Mouse (Mus musculus): ENCODE data around the gene Slc44a4. TPM values are rescaled to one million over a fixed set of nuclear protein-coding genes. Genes with fewer than 3 reads are reported as not detected.
"Not testable (repeated sequence)": the region's sequence is repeated elsewhere in the genome, so short reads cannot be mapped to it uniquely, and the experiment has no call there.

Slc44a4 gene
- polyA plus RNA-seq, 1 experiment from 2014 or later, result not detected

DNA sequence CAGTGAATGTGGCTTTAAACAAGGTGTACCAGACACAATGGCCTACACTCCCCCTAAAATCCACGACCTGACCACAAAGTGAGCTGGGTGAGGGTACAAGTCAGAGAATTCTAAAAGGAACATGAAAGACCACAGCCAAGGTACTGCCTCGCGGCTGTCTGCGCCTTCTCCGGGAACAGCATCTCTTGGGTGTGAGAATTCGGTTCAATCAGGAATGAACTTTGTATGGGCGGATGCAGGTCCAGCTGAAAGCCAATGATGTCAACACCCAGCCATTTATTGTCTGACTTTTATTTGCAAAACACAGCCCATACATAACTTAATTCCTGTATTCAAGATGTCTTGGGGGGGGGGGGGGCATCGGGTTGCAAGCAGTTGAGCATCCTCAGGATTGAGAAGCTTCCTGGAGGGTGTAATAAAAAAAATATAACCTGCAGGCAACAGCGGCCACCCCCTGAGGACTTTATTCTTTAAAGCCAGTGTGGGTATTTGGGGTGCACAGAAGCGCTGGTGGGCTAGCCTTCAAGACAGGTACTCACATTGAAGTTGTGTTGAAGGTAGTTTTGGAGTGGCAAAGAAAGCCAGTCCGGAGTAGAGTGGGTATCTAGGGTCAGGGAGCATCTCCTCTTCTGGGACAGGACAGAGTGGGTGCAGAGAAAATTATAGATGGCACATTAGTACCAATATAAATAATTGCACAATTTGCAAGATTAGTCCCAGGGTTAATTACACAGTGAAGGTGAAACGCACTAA, 21.0 kb upstream of the Slc44a4 start:
- Histone ChIP-seq H3K9me3 (replicated peaks) (no peaks in the 10 kb centered on the region), H3K36me3 (ENCODE audit: poor library complexity, severe bottlenecking) (peaks cover 12% of the 10 kb centered on the region), H3K27ac (peak overlapping the region; percentile 91), H3K4me1 (peaks cover 37% of the 10 kb centered on the region), H3K4me2 (peak overlapping the region; percentile 82), H3K27me3 (no peaks in the 10 kb centered on the region), H3K9ac (peak overlapping the region; percentile 70; the same call in 1 of the 2 replicates), H3K4me3 (peak overlapping the region; percentile 79)
- WGBS, result 69% methylated on average over 12 of the region's 12 CpGs
- no peak for ATAC-seq

DNA sequence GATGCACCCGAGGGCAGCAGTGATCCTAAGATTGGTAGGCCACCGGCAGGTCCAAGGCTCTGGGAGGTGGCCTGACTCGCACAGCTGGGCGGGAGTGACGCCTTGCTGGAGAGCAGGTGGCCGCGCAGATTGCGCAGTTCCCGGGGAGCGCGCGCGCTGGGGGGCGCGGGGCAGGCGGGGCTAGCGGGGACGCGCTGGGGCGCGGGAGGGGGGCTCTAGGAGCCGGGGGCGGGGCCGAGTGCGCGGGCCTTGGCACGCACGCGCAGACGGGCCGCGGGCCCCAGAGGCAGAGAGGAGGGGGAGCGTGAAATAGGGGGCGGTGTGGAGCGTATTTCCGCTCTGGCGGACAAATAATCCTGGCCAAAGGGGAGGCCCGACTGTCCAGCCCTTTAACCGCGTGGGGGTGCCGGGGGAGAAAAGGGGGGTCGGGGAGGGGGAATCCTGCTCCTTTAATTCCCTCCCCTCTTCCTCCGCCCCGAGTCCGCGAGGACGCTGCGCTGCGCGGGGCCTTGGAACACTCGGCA, 20.1 kb upstream of the Slc44a4 start:
- Histone ChIP-seq H3K4me1 (peaks cover 37% of the 10 kb centered on the region), H3K9me3 (replicated peaks) (no peaks in the 10 kb centered on the region), H3K9ac (peak overlapping the region; percentile 96), H3K36me3 (ENCODE audit: poor library complexity, severe bottlenecking) (peaks cover 12% of the 10 kb centered on the region), H3K27ac (peak overlapping the region; percentile 91), H3K4me2 (peak overlapping the region; percentile 82), H3K27me3 (no peaks in the 10 kb centered on the region), H3K4me3 (peak overlapping the region; percentile 79)
- ATAC-seq, result peak; percentile 87
- 0% methylated on average over 24 of the region's 51 CpGs for WGBS

DNA sequence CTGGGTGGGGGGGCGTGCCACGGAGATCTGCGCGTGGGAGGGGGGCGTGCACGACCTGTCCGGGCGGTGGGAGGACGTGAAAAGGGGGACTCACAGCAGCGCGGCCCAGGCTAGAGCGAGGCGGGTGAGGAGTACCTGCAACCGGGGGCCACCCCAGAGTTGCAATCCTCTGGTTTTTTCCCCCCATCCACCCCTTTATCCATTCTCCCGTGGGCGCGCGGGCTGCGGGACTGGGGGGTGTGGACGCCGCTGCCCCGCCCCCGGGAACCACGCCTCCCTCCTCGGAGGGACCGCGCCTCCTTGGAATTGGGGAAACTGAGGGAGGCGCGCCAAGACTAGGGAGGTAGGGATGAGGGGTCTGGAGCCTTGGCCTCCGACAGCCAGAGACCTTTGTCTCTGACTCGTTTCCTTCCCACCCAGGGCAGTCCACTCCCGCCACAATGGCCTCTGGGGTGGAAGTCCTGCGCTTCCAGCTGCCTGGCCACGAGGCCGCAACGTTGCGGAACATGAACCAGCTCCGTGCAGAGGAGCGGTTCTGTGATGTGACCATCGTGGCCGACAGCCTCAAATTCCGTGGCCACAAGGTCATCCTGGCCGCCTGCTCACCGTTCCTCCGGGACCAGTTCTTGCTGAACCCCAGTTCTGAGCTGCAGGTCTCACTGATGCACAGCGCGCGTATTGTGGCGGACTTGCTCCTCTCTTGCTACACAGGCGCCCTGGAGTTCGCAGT, 19.3 kb upstream of the Slc44a4 start:
- WGBS, result 6% methylated on average over 44 of the region's 51 CpGs
- no peaks in the 10 kb centered on the region for H3K9me3 ChIP-seq (replicated peaks)
- H3K9ac ChIP-seq, result peak overlapping the region; percentile 96
- peak overlapping the region; percentile 79 for H3K4me3 ChIP-seq
- peak; percentile 34 for ATAC-seq
- peak overlapping the region; percentile 82 for H3K4me2 ChIP-seq
- peaks cover 42% of the 10 kb centered on the region for H3K4me1 ChIP-seq
- no peaks in the 10 kb centered on the region for H3K27me3 ChIP-seq
- peaks cover 12% of the 10 kb centered on the region for H3K36me3 ChIP-seq (ENCODE audit: poor library complexity, severe bottlenecking)
- peak overlapping the region; percentile 91 for H3K27ac ChIP-seq

DNA sequence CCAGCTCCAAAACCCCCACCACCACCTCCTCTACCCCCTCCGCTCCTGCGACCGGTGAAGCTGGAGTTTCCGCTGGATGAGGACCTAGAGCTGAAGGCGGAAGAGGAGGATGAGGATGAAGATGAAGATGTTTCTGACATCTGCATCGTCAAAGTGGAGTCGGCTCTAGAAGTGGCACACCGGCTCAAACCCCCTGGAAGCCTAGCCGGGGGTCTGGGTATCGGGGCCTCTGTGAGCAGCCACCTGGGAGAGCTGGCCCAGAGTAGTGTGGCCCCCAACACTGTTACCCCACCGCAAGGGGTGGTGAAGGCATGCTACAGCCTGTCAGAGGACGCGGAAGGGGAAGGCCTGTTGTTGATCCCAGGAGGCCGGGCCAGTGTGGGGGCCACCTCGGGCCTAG, 18.5 kb upstream of the Slc44a4 start:
- H3K27ac ChIP-seq, result peak overlapping the region; percentile 91
- ATAC-seq, result no peak
- H3K4me2 ChIP-seq, result peak overlapping the region; percentile 82
- peaks cover 12% of the 10 kb centered on the region for H3K36me3 ChIP-seq (ENCODE audit: poor library complexity, severe bottlenecking)
- H3K9ac ChIP-seq, result peak overlapping the region; percentile 96
- WGBS, result 91% methylated on average over 15 of the region's 15 CpGs
- H3K4me3 ChIP-seq, result peak overlapping the region; percentile 79
- H3K9me3 ChIP-seq (replicated peaks), result no peaks in the 10 kb centered on the region
- H3K4me1 ChIP-seq, result peaks cover 50% of the 10 kb centered on the region
- H3K27me3 ChIP-seq, result no peaks in the 10 kb centered on the region

DNA sequence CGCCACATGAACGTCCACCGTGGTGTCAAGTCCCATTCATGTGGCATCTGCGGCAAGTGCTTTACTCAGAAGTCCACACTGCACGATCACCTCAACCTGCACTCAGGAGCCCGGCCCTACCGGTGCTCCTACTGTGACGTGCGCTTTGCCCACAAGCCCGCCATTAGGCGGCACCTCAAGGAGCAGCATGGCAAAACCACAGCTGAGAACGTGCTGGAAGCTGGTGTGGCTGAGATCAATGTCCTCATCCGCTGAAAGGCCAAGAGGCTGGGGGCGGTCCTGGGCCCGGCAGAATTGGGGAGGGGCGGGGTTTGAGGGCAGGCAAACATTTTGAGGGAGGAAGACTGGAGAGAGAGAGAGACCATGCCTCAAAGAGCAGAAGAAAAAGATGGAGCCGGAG, 17.9 kb upstream of the Slc44a4 start:
- Histone ChIP-seq H3K27ac (peak overlapping the region; percentile 91; the same call in 1 of the 2 replicates), H3K4me2 (peak overlapping the region; percentile 82), H3K36me3 (ENCODE audit: poor library complexity, severe bottlenecking) (peaks cover 16% of the 10 kb centered on the region), H3K27me3 (no peaks in the 10 kb centered on the region), H3K4me1 (peaks cover 55% of the 10 kb centered on the region), H3K9me3 (replicated peaks) (no peaks in the 10 kb centered on the region), H3K4me3 (0 out of 2 replicates have a peak overlapping the region, but pooled peaks have one; percentile 79), H3K9ac (no peak overlapping the region)
- 83% methylated on average over 17 of the region's 17 CpGs for WGBS
- ATAC-seq, result no peak

DNA sequence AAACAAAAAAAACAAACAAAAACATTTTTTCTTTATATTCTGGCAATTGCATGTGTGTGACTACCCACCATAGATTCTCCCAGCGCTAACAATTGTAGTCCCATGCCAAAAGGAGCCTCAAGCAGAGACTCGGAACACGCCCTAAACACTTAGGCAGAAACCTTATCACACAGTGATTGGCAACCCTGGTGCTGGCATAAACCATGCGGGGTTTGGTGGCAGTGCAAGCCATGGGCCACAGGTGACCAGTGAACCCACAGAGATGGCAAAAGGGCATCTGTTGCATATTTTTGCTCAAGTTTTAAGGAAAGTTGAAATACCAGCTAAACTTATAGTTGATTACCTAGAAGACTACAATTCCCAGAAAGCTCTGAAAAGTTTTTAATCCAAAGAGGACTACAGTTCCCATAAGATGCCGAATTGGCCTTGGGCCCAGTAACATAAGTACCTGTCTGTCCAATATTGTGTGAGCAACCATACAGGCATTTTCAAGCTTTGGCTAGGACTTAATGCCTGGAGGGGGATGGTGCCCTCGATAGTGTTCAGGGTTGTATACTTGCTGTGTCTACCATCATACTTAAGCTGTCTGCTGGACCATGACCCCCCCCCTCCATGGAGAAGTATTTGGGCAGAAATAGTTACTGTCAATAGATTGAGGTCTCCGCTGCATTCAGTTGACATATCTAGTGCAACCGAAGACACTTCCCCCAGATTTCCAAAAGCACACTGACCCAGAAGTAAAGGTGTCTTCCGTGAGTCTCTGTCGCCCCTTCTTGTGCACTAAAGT, 16.7 kb upstream of the Slc44a4 start:
- Histone ChIP-seq H3K27ac (peak overlapping the region; percentile 96), H3K9ac (peak overlapping the region; percentile 99), H3K4me3 (peak overlapping the region; percentile 96), H3K9me3 (replicated peaks) (no peaks in the 10 kb centered on the region), H3K36me3 (ENCODE audit: poor library complexity, severe bottlenecking) (peaks cover 27% of the 10 kb centered on the region), H3K4me1 (peaks cover 57% of the 10 kb centered on the region), H3K4me2 (peak overlapping the region; percentile 82), H3K27me3 (no peaks in the 10 kb centered on the region)
- WGBS, result 14% methylated on average over 10 of the region's 10 CpGs
- no peak for ATAC-seq

DNA sequence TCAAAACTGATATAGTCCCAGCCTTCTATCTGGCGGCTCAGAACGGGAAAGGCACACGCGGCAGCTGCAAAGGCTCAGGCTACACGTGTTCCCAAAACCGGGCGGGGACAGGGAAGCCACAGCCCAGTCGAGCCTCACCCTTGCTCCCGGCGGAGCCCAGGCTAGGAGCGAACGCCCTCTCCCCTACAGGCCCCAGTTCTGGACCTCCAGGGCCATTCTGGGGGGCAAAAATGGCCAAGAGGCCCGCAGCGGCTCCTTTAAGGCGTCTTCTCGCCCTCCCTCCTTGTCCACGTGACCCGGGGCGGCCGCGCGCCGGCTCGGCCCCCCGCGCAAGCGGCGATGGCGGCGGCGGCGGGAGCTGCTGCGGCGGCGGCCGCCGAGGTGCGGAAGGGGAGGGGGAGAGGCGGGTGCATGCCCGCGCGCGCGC, 16.1 kb upstream of the Slc44a4 start, which contains the start of the genes C2 and Ehmt2:
Gene C2, minus strand, starts transcription at position 106 of the 427 bp plus-strand sequence.
Gene Ehmt2, plus strand, starts transcription at position 310 of the 427 bp plus-strand sequence.
- Histone ChIP-seq H3K4me2 (peak within 1 kb of the TSS; percentile 82), H3K36me3 (ENCODE audit: poor library complexity, severe bottlenecking) (peaks cover 33% of the 10 kb centered on the region), H3K4me1 (peaks cover 57% of the 10 kb centered on the region), H3K4me3 (peak within 1 kb of the TSS; percentile 96), H3K27ac (peak within 1 kb of the TSS; percentile 96), H3K9me3 (replicated peaks) (no peaks in the 10 kb centered on the region), H3K9ac (peak within 1 kb of the TSS; percentile 99), H3K27me3 (no peaks in the 10 kb centered on the region)
- WGBS, result 0% methylated on average over 27 of the region's 44 CpGs
- peak; percentile 22 for ATAC-seq

DNA sequence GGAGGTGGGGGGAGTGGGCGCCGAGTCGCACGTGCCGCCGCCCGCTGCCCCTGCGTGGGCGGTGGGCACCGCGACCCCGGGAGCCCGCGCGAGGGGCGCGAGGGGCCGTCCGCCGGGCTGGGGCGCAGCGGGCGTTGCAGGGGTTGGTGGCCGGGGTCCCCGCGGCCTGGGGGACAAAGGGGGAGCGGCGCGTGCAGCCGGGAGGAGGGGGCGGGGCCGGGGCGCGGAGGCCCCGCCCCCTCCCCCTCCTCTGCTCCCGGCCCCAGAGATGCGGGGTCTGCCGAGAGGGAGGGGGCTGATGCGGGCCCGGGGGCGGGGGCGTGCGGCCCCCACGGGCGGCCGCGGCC, 15.6 kb upstream of the Slc44a4 start:
- H3K9me3 ChIP-seq (replicated peaks), result no peaks in the 10 kb centered on the region
- peaks cover 53% of the 10 kb centered on the region for H3K4me1 ChIP-seq
- H3K27me3 ChIP-seq, result no peaks in the 10 kb centered on the region
- H3K4me3 ChIP-seq, result peak overlapping the region; percentile 96
- H3K4me2 ChIP-seq, result peak overlapping the region; percentile 82
- H3K36me3 ChIP-seq (ENCODE audit: poor library complexity, severe bottlenecking), result peaks cover 38% of the 10 kb centered on the region
- peak overlapping the region; percentile 96 for H3K27ac ChIP-seq
- peak overlapping the region; percentile 99 for H3K9ac ChIP-seq
- 0% methylated on average over 6 of the region's 47 CpGs for WGBS
- peak; percentile 22; the same call in 1 of the 2 replicates for ATAC-seq

DNA sequence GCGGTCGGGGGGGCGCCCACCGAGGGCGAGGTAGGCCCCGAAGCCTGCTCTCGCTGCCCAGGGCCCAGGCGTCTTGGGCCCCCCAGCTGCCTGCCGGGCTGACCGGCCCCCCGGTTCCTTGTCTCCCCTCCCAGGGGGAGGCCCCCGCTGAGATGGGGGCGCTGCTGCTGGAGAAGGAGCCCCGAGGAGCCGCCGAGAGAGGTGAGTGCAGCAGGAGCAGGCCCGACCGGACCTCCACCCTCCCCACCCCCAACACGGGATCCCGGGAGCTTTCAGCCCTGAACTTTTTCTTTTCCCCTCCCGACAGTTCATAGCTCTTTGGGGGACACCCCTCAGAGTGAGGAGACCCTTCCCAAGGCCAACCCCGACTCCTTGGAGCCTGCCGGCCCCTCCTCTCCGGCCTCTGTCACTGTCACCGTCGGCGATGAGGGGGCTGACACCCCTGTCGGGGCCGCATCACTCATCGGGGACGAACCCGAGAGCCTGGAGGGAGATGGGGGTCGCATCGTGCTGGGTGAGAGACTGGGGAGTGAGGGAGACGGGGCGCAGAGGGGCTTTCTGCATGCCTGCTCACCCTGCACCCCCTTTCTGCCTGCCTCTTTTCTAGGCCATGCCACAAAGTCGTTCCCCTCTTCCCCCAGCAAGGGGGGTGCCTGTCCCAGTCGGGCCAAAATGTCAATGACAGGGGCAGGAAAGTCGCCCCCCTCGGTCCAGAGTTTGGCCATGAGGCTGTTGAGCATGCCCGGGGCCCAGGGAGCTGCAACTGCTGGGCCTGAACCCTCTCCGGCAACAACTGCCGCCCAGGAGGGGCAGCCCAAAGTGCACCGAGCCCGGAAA, 15.0 kb upstream of the Slc44a4 start:
- peak overlapping the region; percentile 82 for H3K4me2 ChIP-seq

DNA sequence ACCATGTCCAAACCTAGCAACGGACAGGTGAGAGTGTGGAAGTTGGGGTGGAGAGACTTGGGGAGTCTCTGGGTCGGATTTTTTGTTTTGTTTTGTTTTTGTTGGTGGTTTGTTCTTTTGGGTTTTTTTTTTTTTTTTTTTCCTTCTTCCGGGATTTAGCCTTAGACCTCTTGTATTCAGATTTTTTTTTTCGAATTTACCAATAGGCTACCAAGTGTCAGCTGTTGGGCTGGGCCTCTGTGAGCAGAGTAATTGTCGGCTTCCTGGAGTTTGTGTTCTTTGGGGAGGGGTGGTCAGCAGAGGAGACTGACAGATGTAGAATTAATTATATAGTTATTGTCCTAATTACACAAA, 14.4 kb upstream of the Slc44a4 start:
- peak overlapping the region; percentile 96 for H3K27ac ChIP-seq
- peak overlapping the region; percentile 96 for H3K4me3 ChIP-seq
- H3K4me2 ChIP-seq, result peak overlapping the region; percentile 82
- H3K9me3 ChIP-seq (replicated peaks), result no peaks in the 10 kb centered on the region
- peaks cover 50% of the 10 kb centered on the region for H3K36me3 ChIP-seq (ENCODE audit: poor library complexity, severe bottlenecking)
- H3K27me3 ChIP-seq, result no peaks in the 10 kb centered on the region
- H3K4me1 ChIP-seq, result peaks cover 51% of the 10 kb centered on the region
- no peak for ATAC-seq
- peak overlapping the region; percentile 99 for H3K9ac ChIP-seq
- 0% methylated on average over 5 of the region's 5 CpGs for WGBS

More for the DNA sequence above, 15.0 kb upstream of the Slc44a4 start:
- H3K27ac ChIP-seq, result peak overlapping the region; percentile 96
- peaks cover 51% of the 10 kb centered on the region for H3K4me1 ChIP-seq
- peak overlapping the region; percentile 96 for H3K4me3 ChIP-seq
- H3K9ac ChIP-seq, result peak overlapping the region; percentile 99
- ATAC-seq, result peak; percentile 3; the same call in 1 of the 2 replicates
- 1% methylated on average over 34 of the region's 45 CpGs for WGBS
- peaks cover 44% of the 10 kb centered on the region for H3K36me3 ChIP-seq (ENCODE audit: poor library complexity, severe bottlenecking)
- no peaks in the 10 kb centered on the region for H3K9me3 ChIP-seq (replicated peaks)
- no peaks in the 10 kb centered on the region for H3K27me3 ChIP-seq

DNA sequence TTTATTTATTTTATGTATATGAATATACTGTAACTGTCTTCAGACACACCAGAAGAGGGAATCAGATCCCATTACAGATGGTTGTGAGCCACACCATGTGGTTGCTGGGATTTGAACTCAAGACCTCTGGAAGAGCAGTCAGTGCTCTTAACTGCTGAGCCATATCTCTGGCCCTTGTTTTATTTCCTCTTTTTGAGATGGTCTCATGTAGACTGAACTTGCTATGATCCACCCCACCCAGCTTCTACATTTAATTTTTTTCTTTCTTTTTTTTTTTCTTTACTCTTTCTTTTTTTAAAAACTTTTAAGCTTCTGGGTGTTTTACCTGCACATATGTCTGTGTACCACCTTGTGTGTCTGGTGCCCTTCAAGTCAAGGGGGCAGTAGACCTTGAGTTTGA, 13.4 kb upstream of the Slc44a4 start:
- H3K9me3 ChIP-seq (replicated peaks); H3K27ac ChIP-seq; ATAC-seq; H3K27me3 ChIP-seq; H3K9ac ChIP-seq: not testable (repeated sequence)
- H3K4me3 ChIP-seq, result 0 out of 2 replicates have a peak overlapping the region, but pooled peaks have one; percentile 96
- peak overlapping the region; percentile 82 for H3K4me2 ChIP-seq
- H3K4me1 ChIP-seq, result peaks cover 41% of the 10 kb centered on the region
- H3K36me3 ChIP-seq (ENCODE audit: poor library complexity, severe bottlenecking), result peaks cover 55% of the 10 kb centered on the region
